Mouse (Mus musculus) lung, postnatal 14 days (tissue): ENCODE data around the gene Fgf14.
"Not testable (repeated sequence)": the region's sequence is repeated elsewhere in the genome, so short reads cannot be mapped to it uniquely, and the experiment has no call there.

Experiments used
- DNase-seq: peaks from one replicate; pipeline ENCODE4 v3.0.0; 2021

Fgf14 gene

DNA sequence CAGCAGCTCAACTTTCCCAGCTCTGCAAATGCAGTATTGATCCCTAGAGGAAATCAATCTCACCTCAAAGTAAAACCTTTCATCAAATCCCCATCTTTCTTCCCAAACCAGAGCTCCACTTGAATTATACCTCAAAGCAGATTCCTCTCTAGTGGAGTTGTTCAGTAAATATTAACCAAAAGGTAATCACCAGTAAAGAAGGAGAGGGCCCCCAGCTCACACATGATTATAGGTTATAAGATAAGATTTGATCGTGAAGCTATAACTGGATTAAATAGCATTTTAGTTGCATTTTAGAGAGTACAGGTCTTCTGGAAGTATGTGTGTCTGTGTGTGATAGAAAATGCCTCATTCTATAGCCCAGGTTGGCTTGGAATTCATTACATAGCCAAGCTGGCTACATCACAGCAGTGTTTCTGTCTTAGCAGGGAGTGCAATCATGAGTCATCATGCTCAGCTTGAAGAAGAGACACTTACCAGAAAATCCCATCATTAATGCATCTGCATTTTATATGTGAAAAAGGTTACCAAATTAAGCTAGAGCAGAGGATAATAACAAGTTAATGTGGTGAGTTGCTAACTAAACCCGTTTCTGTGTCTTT is 202.8 kb downstream of the Fgf14 start:
- no peak for DNase-seq

DNA sequence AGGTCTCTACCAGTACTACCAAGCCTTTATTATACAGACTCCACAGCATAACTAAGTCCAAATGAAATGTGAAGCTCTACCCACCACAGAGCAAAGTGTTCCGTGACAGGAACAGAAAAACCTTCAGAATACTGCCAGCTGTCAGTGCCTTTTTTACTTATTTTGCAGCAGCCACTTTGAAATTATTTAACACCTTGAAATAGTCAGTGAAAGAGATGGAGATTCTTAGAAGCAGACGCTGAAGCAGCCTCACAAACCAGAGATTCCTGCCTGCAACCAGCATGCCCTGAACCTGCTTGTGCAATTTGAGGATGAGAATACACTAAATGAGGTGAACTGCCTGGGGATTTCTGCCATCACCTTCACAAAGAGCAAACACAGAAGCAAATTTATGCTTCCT is 206.0 kb downstream of the Fgf14 start:
- DNase-seq: no peak

DNA sequence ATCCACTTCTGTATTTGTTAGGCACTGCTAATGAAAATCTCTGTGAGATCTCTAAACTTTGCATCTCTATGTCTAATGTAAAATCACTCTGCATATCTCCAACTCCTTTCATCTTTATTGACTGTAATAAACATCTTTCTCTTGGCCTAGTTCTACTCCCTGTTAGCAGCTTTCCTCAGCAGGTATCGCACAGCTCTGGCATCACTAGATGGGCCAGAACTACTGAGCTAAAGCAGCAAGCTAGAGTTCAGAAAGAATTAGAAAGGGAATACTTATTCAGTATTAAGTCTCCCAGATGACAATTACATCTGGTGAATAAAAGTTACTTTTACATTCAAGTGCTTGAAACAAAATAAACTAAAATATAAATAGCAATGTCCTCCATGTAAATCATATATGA is 221.8 kb downstream of the Fgf14 start:
- no peak for DNase-seq

DNA sequence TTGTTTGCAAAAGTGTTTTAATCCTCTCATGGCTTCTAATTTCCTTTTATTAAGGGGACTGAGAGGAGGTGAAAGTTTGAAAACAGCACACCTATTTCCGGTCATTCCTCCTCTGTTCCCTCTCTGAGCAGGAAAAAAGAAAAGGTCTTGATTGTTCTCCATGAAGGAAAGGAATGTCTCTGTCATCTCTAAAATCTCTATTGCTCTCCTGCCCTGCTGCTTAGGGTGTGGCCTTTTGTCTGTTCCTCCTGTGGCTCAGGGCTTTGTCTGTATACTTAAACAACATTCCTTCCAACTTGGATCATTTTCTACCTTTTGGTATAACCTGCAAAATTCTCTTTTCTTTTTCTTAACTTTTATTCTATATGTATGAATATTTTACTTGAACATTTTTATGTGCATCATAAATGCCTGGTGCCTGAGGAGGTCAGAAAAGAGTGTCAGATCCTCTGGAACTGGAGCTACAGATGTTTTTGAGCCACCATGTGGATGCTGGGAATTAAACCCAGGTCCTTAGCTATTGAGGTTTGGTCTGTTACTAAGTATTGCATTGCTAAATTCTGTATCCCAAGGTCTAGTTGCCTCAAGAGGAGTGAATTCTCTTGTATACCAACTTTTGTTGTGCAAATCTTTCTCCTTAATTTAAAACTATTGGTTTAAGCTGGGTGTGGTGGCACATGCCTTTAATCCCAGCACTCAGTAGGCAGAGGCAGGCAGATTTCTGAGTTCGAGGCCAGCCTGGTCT is 230.7 kb downstream of the Fgf14 start:
- no peak for DNase-seq

DNA sequence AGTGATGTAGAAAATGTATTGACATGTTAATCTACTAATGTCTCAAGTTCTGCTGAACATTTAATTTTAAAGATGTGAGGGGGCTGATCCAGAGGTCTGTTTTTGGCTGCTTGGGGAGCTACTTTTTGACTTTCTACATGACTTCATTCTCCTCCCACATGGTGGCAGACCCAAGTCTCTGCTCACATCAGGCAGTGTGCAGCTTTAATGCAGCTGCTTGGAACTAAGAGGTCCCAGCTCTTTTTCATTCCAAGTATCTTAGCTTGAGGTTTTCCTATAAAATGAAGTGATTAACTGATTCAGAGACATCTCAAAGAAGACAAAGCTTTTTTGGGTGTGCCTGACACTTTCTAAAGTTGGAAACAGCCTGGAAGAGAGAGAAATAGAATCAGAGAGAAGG is 232.1 kb downstream of the Fgf14 start:
- DNase-seq: no peak

DNA sequence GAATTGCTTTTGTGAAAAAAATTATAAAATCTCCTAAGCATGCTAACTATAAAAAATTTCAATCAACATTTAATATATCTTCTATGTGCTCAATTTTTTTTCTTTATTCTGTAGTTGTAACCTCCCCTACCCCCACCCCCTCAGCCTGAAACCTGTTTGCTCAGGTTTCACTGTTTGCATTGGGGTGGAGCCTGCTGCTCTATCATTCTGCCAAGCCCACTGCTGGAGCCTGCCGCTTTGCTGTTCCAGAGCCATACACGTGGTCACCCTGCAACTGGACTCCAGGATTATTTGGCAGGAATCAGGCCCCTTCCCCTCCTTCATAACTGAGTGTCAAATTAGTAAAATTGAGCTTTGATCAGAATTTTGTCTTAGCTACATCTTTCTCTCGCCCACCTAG is 237.6 kb downstream of the Fgf14 start:
- not testable (repeated sequence) for DNase-seq

DNA sequence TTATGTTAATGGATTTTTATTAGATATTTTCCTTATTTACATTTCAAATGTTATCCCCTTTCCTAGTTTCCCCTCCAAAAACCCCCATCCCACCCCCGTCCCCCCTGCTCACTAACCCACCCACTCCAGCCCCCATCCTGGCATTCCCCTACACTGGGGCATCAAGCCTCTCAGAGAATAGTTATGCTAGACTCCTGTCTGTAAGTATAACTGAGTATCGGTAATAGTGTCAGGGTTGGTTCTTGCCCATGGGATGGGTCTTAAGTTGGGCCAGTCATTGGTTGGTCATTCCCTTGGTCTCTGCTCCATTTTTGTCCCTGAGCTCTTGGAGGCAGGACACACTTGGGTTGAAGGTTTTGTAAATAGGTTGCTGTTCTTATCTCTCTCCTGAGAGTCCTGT is 265.0 kb downstream of the Fgf14 start:
- no peak for DNase-seq

DNA sequence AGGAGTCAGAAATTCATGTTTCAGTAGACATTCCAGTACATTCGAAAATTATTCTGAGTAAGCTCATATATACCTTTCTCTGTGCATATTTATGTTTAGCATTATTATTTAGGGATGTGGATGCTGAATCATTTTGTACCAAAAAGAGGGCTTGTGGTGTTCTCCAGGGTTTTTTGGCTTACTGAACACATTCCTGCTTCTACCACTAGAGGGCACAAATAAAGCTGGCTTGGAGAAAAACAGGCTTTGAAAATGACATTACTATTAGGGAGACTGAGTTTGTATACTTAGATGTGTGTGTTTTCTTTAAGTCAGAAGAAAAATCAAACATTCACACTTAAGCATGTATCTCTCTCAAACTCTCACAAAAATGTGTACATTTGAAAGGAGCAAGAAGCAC is 266.0 kb downstream of the Fgf14 start:
- no peak for DNase-seq

DNA sequence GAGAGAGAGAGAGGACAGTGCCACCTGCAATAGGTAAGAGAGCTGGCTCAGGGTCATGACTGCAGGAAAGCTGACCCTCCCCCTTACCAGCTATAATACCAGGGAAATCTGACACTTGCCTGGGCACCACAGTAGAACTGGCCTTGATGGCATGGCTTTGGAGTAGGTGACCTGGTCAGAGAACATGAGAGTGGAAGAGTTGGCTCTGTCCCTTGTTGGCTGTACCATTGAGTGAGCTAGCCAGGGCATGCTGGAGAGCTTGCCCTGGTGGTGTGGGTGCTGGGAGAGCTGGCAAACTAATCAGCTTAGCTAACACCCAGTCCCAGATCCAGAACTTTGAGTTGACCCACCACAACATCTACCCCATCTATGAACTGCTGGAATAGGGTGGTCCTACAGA is 348.5 kb downstream of the Fgf14 start:
- no peak for DNase-seq

DNA sequence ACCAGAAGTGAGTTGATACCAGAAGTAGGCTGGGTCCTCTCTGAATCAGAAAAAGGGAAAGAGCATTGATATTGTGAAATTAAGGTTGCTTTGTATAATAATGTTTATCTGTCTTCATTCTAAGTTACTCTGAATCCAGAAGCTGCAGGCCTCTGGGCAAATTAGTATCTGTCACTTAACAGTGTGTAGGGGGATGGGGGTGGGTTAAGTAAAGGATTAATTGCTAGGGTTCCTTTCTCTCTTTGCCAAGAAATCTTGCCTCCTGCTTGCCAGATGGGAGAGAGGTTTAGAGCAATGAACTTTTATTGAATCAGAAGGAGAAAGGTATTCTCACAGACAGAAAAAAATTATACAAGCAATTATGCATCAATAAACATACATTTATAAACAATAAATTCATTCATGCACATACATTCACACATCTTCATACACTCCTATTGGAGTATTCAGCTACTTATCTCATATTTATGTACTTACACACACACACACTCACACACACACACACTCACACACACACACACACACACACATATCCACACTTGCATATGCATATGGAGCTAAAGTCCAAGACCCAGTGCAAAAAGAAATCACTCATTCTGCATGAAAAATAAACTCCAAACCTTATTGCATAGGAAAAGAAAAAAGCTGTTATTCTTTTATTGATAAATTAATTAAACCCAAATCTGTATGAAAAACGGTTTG is 357.8 kb downstream of the Fgf14 start:
- no peak for DNase-seq

DNA sequence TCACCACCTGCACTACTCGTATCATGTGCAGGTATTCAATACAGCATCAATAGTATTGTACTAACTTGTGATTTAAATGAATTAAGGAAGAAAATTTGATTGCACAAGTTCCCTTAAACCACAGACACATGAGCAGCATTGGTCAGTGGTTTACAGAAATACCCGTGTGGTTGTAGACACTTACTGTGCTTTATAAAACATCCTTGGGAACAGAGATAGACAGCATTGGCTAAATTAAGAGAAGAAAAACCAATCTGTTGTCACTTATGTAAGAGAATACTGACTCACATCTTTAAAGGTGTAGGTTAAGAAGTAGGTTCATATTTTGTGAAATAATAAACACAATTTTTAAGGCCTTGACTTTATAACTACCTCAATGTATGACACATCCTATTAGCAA is 361.4 kb downstream of the Fgf14 start:
- DNase-seq: no peak

DNA sequence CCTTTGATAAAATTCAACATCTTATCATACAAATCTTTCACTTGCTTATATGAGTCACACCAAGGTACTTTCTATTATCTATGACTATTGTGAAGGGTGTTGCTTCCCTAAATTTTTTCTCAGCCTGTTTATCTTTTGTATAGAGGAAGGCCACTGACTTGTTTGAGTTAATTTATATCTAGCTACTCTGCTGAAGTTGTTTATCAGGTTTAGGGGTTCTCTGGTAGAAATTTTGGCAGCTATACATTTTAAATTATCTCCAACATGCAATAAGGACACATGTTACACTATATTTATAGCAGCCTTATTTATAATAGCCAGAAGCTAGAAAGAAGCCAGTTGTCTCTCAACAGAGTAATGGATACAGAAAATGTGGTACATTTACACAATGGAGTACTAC is 389.9 kb downstream of the Fgf14 start:
- DNase-seq: no peak

DNA sequence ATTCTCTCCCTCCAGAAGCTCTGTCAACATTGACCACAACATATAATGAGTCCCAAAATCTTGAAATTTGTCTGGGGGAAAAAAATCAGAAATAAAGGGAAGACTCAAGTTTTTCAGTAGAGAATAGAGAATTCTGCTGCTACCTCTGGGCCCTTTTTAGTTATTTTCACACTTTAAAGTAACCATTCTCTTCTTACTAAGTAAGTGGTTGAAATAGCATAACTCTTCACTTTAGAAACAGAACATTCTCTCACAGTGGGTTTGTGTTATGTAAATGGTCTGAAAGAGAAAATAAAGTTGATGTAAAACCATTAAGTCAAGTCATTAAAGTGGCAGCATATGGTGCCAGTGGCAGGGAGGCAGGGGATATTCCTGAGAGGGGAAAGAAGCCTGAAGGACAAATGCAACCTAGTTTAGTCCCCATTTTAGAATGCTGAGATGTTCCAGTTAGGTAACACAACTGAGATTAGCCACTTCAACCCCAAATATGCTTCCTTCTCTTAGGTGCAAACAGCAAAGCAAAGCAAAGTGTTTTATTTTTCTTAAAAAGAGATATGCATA is 398.5 kb downstream of the Fgf14 start:
- DNase-seq: no peak

DNA sequence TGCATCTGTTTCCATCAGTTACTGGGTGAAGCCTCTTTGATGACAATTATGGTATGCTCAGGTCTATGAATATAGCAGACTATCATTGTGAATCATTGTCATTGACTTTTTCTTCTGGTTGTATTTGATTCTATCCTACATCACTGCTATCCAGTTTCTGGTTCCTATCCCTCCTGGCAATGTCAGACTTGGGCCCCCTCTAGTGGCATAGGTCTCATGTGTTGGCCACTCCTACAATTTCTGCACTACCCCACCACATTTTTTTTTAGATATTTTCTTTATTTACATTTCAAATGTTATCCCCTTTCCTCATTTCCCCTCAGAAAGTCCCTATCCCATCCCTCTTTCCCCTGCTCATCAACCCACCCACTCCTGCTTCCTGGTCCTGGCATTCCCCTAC is 409.9 kb downstream of the Fgf14 start:
- no peak for DNase-seq

DNA sequence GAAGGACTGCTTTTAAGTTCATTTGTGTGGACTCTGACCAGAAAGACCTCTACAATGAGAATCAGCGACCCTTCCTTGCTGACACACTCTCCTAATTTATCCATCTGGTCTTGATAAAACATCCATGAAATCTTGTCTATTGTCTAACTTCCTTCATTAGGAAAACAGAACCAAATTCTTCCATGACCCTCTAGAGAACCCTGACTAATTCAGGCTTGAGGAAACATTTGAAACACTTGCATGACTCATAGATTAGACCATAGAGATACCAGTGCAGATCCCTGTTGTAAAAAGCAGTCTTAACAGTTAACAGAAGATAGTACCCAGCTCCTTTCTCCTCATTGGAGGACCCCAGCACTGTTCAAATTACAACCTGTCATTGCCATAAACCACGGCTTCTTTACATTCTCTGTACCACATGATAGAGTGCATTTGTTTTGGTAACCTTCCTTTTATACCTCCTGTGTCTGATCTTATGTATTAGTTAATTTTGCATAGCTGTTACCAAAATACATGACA is 412.3 kb downstream of the Fgf14 start:
- DNase-seq: no peak

DNA sequence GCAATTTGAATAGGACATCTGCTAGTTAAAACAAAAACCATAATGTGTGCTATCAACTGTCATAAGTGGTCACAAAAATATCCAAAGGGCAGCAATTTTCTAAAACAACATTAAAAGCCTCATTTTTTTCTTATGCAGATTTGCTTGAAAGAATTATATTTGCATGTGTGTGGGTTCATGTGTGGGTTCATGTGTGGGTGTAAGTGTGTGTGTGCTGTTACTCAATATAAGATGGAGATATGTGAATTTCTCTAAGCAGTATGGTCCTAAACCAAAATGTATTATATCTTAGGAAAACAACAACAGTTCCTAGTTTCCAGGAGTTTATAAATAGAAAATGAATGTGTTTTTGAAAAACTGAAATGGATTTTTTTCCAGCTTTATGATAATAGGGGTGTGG is 413.7 kb downstream of the Fgf14 start:
- no peak for DNase-seq

DNA sequence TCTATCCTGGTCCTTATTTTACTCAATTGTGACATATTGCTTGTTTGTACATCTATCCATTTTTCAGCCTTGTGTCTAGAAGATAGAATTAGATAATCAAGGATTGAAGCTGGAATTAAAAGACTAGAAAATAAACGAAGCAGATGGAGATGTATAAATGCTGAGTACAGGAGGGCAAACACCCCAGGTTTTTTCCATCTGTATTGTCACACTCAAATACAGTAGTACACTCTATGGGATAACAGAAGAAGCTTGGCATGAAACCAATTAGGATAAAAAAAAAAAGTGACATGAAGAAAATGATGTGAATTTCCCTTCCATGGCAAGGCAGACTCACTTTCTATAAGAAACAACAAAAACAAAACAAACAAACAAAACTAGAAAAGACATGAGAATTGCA is 429.4 kb downstream of the Fgf14 start:
- no peak for DNase-seq

DNA sequence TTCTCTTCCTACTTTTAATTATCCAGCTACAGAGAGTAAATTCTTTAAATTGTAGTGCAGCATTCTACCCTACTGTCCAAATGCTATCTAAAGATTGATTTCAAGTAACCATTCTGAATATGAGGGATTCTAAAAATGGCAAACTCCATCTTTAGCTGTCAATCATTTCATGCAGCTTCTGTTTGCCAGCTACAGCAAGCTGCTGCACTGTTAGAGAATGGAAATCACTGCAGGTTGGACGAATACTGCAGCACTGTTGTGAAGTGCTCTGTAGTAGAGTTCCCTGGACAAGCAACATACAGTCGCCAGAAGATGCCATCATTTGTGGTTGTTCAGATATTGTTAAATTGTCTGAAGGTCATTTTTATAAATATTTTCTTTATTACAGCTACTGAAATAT is 453.5 kb downstream of the Fgf14 start:
- DNase-seq: no peak

DNA sequence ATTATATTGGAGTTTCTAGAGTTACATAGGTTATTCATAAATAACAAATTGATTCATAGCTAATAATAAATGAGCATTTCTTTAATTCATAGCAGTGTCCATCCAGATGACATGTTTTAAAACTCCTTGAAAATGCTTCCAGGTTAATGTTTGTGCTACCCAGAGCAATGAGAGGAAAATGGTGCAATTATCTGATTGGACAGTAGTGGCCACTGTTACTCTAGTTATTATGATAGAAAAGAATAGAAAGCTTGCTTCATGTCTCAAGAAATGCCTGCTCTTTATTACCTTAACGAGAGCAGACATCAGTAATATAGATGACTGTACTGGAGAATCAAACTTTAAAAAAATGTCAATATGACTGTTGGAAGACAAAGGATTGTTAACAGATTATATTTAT is 454.5 kb downstream of the Fgf14 start:
- no peak for DNase-seq

DNA sequence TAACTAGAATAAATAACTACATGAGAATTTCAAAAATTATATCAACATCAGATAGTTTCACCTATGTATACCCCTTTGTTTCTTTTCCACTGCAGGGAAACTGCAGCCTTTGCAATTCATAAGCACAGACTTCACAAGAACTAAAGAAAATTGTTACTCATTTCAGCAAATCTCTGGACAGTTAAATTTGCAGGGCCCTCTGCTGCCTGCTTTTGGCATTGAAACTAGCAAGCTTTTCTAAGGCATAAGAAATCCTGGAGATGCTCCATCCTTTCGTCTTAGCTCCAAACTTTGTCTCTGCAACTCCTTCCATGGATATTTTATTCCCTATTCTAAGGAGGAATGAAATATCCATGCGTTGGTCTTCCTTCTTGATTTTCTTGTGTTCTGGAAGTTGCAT is 455.9 kb downstream of the Fgf14 start:
- no peak for DNase-seq

DNA sequence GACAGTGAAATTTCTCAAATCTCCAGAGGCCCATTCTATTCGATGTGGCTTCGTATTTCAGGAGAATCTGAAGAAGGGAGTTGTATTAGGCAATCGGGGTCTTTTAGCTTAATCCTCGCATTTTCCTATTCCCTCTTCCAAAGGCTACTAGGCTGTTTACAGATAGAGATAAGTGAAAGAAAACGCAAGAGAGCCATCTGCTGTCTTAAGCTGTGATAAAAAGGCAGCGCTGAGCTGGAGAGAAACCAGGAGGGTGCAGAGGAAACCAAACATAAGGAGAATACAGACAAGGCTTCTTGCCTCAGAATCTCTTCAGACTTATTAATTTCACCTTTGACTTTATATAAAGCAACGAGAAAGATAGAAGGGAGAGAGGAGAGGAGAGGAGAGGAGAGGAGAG is 481.1 kb downstream of the Fgf14 start:
- DNase-seq: no peak

DNA sequence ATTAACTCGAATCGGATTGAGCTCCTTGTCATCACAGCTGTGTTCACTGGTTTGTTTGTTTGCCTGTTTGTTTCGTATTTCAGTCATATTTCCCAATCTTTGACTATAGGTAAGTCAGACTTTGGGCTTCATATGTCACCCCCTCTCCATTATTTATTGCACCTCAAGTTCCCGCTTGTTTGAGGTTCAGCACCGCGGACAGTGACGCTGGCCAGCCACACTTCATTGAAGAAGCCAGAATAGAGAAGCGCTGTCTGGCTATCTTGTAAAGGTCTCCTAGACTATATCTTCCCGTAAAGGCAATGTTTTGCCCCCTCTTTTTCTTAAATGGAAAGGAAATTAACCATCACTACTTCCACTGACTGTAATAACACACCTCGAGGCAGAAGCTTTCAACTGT is 481.6 kb downstream of the Fgf14 start:
- no peak for DNase-seq

DNA sequence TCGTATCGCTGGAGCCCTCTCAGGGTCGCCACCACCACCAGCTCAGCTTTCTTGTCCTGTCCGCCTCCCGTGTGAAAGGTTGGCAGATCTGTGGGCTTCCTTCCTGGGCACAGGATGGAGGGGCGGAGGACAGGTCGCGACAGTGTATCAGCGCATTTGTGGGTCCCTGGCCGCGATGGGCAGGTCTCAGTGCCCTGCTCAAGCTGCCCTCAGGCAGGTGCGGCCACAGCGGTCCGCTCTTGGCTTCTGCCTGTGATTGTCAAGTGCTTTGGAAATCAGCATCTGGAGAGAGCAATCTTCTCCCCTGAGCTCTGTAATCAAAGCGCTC is 484.1 kb downstream of the Fgf14 start:
- DNase-seq: no peak
